Mouse (Mus musculus) spleen, adult 2 months (tissue): ENCODE data around the gene Zdhhc12.

Experiments
- CTCF ChIP-seq: fragments of 200-500 bp; IDR thresholded peaks from 2 replicates; pipeline ENCODE4 v1.5.1; 2011; ENCODE audit warnings: mild to moderate bottlenecking, inconsistent platforms; ENCODE audit not compliant: insufficient read depth, insufficient read length, insufficient replicate concordance; ENCODE audit errors: extremely low read depth
- POLR2A ChIP-seq: fragments of 200-500 bp; IDR thresholded peaks from 2 replicates; pipeline ENCODE4 v1.6.1; 2011; ENCODE audit warnings: low read depth, low read length, inconsistent platforms

- TF ChIP-seq CTCF (no peak), POLR2A (no peak)
These were observed 6.8 kb upstream of the Zdhhc12 start for GRCm38 (mm10) chr2:30100214-30100613.
